Mouse (Mus musculus) neural tube, embryonic 11.5 days (tissue): Measurements from ENCODE around the gene Cldn12. TPM values are rescaled to one million over a fixed set of nuclear protein-coding genes. Genes with fewer than 3 reads are reported as not detected.

Experiments used
- ATAC-seq: fragments of 200-750 bp; cut with Nextera tagmentation; 2 replicates; pipeline ENCODE4 v1.8.0; 2017; ENCODE audit warnings: moderate number of reproducible peaks, mild to moderate bottlenecking, moderate TSS enrichment, moderate library complexity; ENCODE audit not compliant: insufficient read depth, low FRiP score, low TSS enrichment
- DNase-seq: peaks from one replicate; pipeline ENCODE4 v3.0.0-alpha.2; 2015; ENCODE audit warnings: low spot score
- H3K27ac ChIP-seq: fragments of 300-500 bp; sonication (generic); 2 replicates; pipeline ENCODE4 v1.5.1; 2014; ENCODE audit warnings: low read depth, mild to moderate bottlenecking, low read length
- H3K27me3 ChIP-seq: fragments of 300-500 bp; sonication (generic); 2 replicates; pipeline ENCODE4 v1.6.1; 2014; ENCODE audit warnings: mild to moderate bottlenecking, low read length, mixed read lengths; ENCODE audit not compliant: control insufficient read depth, insufficient read depth
- H3K36me3 ChIP-seq: fragments of 300-500 bp; sonication (generic); 2 replicates; pipeline ENCODE4 v1.6.1; 2014; ENCODE audit warnings: mild to moderate bottlenecking, low read length, moderate library complexity, mixed read lengths; ENCODE audit not compliant: control insufficient read depth, insufficient read depth
- H3K4me1 ChIP-seq: fragments of 300-500 bp; sonication (generic); 2 replicates; pipeline ENCODE4 v1.6.1; 2014; ENCODE audit warnings: low read length, mixed read lengths; ENCODE audit not compliant: control insufficient read depth, insufficient read depth
- H3K4me2 ChIP-seq: fragments of 300-500 bp; sonication (generic); 2 replicates; pipeline ENCODE4 v1.6.1; 2014; ENCODE audit warnings: low read depth, mild to moderate bottlenecking, moderate library complexity
- H3K4me3 ChIP-seq: fragments of 300-500 bp; sonication (generic); 2 replicates; pipeline ENCODE4 v1.5.1; 2014; ENCODE audit warnings: low read depth, low read length
- H3K9ac ChIP-seq: fragments of 300-500 bp; sonication (generic); 2 replicates; pipeline ENCODE4 v1.6.1; 2014; ENCODE audit warnings: mild to moderate bottlenecking, low read length
- H3K9me3 ChIP-seq: fragments of 300-500 bp; sonication (generic); 2 replicates; pipeline ENCODE4 v1.6.1; 2016; ENCODE audit warnings: low read length; ENCODE audit not compliant: control insufficient read depth
- WGBS: fragments of 180-500 bp; shearing (Covaris S2); extraction: QIAGEN DNeasy Blood & Tissue Kit; methylation state at CpG from one replicate; pipeline ENCODE4 v1.1.7; 2014; 5-methylcytosine and 5-hydroxymethylcytosine counted together
- polyA plus RNA-seq: library from polyadenylated mRNA; unstranded; fragments of >200 nt; fragmentation: Nextera tagmentation; extraction: Ambion mirVana; gene quantifications from 2 replicates; pipeline ENCODE4 v1.2.1, GENCODE M21; 2014

Cldn12 gene
- polyA plus RNA-seq, 1 experiment from 2014 or later, result 40.0 TPM

DNA sequence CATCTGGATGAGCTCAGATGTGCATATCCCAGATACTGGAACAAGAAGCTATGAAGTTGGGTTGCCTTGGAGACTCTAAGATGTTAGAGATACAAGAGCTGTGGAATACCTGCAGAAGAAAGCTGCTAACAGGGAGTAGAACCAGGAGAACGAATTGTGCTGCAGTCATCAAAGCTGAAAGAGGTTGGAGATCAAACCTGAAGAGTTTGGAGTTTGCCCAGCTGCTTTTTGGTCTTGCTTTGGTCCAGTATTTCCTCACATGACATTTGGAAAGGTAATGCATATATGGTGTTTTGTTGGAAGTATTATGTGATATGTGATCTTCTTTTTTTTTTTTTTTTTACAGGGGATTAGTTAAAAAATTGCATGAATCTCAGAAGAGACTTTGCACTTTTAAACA is 21.4 kb upstream of the Cldn12 start:
- H3K27ac ChIP-seq, result no peak overlapping the region
- DNase-seq (no peak), ATAC-seq (no peak)
- WGBS, result 86% methylated on average over 1 of the region's 1 CpGs
- no peak overlapping the region for H3K4me3 ChIP-seq
- H3K9ac ChIP-seq, result no peak overlapping the region
- H3K9me3 ChIP-seq, result no peaks in the 10 kb centered on the region
- H3K27me3 ChIP-seq, result no peaks in the 10 kb centered on the region
- no peak overlapping the region for H3K4me2 ChIP-seq
- H3K4me1 ChIP-seq, result no peaks in the 10 kb centered on the region
- peaks cover 7% of the 10 kb centered on the region; the same call in 1 of the 2 replicates for H3K36me3 ChIP-seq

DNA sequence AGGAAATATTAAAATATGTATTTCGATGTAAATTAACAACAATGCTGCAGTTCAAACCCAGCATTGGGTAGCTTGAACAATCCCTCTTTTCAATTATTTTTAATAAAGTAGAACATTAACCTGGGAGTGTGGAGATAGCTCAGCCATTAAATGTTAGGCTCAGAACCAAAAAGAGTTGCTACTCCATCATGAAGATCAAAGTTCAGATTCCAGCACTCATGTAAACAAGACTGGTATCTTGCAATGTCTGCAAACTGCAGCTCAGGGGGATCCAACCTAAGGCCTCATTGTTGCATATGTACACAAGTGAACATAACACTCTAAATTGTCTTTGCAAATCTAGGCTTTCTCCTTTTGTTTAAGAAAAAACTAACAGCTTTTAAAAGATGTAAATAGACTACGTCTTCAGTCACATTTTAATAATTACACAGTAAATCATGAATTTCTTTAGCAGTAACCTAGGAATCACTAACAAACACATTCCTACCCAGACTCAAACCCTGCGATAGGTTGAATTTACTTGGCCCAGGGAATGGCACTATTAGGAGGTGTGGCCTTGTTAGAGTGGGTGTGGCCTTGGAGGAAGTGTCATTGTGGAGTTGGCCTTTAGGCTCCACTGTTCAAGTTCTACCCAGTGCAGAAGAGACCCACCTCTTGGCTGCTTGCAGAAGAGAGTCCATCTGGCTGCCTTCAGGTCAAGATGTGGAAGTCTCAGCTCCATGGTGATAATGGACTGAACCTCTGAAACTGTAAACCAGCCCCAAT is 19.1 kb upstream of the Cldn12 start:
- Histone ChIP-seq H3K9me3 (no peaks in the 10 kb centered on the region), H3K9ac (no peak overlapping the region), H3K4me2 (no peak overlapping the region), H3K36me3 (peaks cover 5% of the 10 kb centered on the region; the same call in 1 of the 2 replicates), H3K4me1 (no peaks in the 10 kb centered on the region), H3K27me3 (no peaks in the 10 kb centered on the region), H3K27ac (no peak overlapping the region), H3K4me3 (no peak overlapping the region)
- DNase-seq, result no peak
- 95% methylated on average over 3 of the region's 3 CpGs for WGBS
- no peak for ATAC-seq

DNA sequence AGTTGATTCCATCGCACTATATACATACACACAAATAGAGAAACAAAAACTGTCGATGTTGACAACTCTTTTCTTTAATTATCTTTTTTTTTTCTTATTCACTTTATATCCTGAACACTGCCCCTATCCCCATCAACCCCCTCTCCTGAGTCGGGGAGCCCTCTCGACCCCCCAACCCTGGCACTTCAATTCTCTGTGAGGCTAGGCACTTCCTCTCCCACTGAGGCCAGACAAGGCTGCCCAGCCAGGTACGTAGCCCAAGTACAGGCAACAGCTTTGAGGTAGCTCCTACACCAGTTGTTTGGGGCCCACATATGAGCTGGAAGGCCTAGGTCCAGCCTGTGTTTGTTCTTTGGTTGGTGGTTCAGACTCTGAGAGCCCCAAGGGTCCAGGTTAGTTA is 653 bp upstream of the Cldn12 start:
- Histone ChIP-seq H3K4me1 (no peaks in the 10 kb centered on the region), H3K4me3 (no peak overlapping the region), H3K27me3 (no peaks in the 10 kb centered on the region), H3K36me3 (no peaks in the 10 kb centered on the region), H3K9me3 (no peaks in the 10 kb centered on the region), H3K27ac (no peak overlapping the region), H3K9ac (no peak overlapping the region), H3K4me2 (peak overlapping the region; percentile 70; the same call in 1 of the 2 replicates)
- WGBS, result 78% methylated on average over 5 of the region's 5 CpGs
- DNase-seq (no peak), ATAC-seq (no peak)

DNA sequence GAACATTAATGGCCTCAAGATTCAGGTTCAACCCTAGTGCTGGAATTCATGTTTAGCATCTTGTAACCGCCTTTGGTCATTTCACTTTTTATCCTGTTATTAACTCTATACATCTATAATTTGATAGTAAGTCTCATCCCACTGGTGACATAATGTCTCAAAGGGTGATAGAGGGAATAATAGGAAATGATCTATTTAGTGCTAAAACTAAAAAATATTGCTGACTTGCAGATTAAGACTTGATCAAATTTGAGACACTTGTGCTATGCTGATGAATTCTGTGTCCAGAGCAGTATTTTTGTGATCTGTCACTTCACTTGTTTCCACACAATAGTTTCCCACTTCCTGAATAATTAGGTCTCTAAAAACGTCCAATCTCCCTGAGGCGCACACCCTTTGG is 3.4 kb downstream of the Cldn12 start:
- WGBS, result 77% methylated on average over 3 of the region's 3 CpGs
- no peak overlapping the region for H3K4me3 ChIP-seq
- no peak overlapping the region for H3K4me2 ChIP-seq
- H3K9ac ChIP-seq, result no peak overlapping the region
- no peaks in the 10 kb centered on the region for H3K9me3 ChIP-seq
- no peaks in the 10 kb centered on the region for H3K4me1 ChIP-seq
- ATAC-seq, result no peak
- no peaks in the 10 kb centered on the region for H3K36me3 ChIP-seq
- DNase-seq, result no peak
- no peaks in the 10 kb centered on the region for H3K27me3 ChIP-seq
- H3K27ac ChIP-seq, result no peak overlapping the region

DNA sequence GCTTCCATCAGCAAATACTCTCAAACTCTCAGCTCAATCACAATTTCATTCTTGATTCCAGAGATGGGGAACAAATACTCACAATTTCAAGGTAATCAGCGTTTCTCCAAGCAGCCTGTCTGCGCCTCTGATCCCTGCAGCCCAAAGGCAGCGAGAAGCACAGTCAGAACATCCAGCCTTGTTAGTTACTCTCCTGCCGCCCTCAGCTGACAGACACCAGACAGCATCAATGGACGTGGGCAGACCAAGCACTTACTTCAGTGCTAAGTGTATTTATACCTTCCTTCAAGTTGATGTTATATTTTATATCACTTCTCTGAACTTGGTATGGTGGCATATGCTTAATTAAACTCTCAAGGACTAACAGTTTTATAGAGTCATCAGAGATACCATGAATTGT is 3.8 kb downstream of the Cldn12 start:
- no peak overlapping the region for H3K4me3 ChIP-seq
- no peaks in the 10 kb centered on the region for H3K9me3 ChIP-seq
- H3K27me3 ChIP-seq, result no peaks in the 10 kb centered on the region
- no peaks in the 10 kb centered on the region for H3K36me3 ChIP-seq
- no peak overlapping the region for H3K4me2 ChIP-seq
- H3K9ac ChIP-seq, result no peak overlapping the region
- H3K4me1 ChIP-seq, result no peaks in the 10 kb centered on the region
- no peak overlapping the region for H3K27ac ChIP-seq
- no peak for ATAC-seq
- 71% methylated on average over 5 of the region's 5 CpGs for WGBS
- no peak for DNase-seq

DNA sequence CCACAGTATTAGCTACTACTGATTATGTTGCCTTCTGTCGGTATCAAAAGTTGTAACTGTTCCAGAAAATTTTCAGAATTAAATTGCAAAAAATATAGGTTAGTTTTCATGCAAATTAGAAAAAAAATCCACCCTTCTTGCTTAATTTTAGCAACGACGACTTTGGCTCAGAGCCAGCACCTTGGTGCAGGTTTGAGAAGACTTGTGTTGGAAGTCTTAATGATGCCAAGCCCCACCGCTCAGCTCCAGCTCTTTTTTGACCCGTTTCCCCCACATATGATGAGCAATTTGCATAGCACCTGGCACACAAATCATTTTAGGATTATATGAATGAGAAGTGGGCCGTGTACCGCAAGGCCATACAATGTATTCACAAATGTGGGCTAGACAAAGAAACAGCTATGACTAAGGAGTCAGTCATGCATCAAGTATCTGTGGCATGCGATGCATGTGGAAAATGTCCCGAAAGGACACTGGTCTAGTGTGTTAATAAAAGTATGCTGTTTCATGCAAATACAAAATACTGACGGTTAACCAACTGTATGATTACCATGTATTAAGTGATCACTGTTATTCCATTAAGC is 4.4 kb downstream of the Cldn12 start:
- DNase-seq, result no peak
- H3K9ac ChIP-seq, result no peak overlapping the region
- no peaks in the 10 kb centered on the region for H3K36me3 ChIP-seq
- H3K27me3 ChIP-seq, result no peaks in the 10 kb centered on the region
- H3K27ac ChIP-seq, result no peak overlapping the region
- no peak overlapping the region for H3K4me3 ChIP-seq
- no peak overlapping the region for H3K4me2 ChIP-seq
- no peaks in the 10 kb centered on the region for H3K9me3 ChIP-seq
- WGBS, result 71% methylated on average over 10 of the region's 10 CpGs
- no peak for ATAC-seq
- no peaks in the 10 kb centered on the region for H3K4me1 ChIP-seq

DNA sequence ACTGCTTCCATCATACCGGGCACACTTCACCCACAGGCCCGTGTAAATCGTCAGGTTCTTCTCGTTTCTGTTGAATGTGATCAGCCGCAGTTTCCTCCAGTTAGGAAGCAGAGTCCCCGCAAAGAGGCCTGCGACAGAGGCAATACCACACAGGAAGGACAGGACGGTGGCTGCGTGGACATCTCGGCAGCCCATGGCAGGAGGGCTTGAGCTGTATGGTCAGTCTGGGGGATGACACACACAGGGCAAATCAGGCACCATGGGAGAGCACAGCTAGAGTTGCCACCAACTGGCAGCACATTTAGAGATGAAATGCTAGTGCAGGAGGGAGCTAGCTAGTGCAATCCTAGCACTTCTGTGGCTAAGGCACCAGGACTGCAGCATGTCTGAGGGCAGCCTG is 6.5 kb downstream of the Cldn12 start:
- peak overlapping the region; percentile 18; the same call in 1 of the 2 replicates for H3K4me2 ChIP-seq

DNA sequence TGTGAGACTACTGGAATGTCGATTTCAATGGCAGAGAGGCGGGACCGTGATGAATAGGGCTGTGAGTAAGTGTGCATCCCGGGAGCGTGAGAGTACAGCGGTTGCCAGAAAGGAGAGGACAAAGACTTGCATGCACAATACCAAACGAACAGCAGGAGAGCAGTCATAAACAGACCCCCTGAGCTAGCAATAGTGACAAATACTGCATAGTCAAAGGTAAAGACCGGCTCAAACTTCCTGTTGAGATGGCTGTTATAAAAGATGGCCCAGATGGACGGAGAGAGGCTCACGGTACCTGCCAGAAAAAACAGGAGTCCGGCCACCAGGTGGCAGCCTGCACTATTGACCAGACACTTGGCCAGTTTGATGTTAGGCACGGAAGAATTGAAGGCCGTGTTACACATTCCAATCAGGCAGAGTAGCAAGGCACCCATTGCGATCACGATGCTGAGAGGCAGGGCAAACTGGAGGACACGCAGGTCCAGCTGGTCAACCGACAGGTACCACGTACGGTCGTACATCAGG is 7.0 kb downstream of the Cldn12 start:
- Histone ChIP-seq H3K27ac (no peak overlapping the region), H3K27me3 (no peaks in the 10 kb centered on the region), H3K4me2 (peak overlapping the region; percentile 18), H3K4me3 (no peak overlapping the region), H3K9ac (no peak overlapping the region), H3K4me1 (no peaks in the 10 kb centered on the region), H3K36me3 (no peaks in the 10 kb centered on the region), H3K9me3 (no peaks in the 10 kb centered on the region)
- ATAC-seq (peak; percentile 84), DNase-seq (peak; percentile 76)
- 39% methylated on average over 20 of the region's 20 CpGs for WGBS

More for the DNA sequence above, 6.5 kb downstream of the Cldn12 start:
- WGBS, result 73% methylated on average over 10 of the region's 10 CpGs
- Histone ChIP-seq H3K4me3 (no peak overlapping the region), H3K27ac (no peak overlapping the region), H3K27me3 (no peaks in the 10 kb centered on the region), H3K36me3 (no peaks in the 10 kb centered on the region), H3K4me1 (no peaks in the 10 kb centered on the region), H3K9me3 (no peaks in the 10 kb centered on the region), H3K9ac (no peak overlapping the region)
- ATAC-seq (peak; percentile 18), DNase-seq (no peak)

DNA sequence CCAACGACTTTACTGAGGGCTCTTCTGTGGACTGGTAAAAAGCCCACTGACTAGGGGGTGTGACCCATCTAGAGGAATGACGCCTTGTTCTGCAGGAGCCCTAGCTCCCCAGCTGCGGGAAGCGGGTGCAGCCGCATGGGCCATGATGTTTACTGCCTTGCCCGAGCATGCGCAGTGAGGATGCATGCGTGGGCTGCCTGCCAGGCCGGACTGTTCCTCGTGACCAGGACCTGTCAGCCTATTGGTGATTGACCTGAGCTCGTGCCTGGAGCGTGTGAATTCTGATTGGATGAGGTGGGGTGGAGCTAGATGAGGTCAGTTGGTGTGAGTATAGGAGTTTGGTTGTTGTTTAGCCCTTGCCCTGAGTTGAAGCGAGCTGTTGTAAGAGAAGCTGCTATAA is 10.3 kb downstream of the Cldn12 start:
- Histone ChIP-seq H3K4me3 (no peak overlapping the region), H3K9me3 (no peaks in the 10 kb centered on the region), H3K4me1 (no peaks in the 10 kb centered on the region), H3K27me3 (no peaks in the 10 kb centered on the region), H3K9ac (no peak overlapping the region), H3K36me3 (no peaks in the 10 kb centered on the region), H3K27ac (no peak overlapping the region), H3K4me2 (no peak overlapping the region)
- DNase-seq (no peak), ATAC-seq (no peak)
- WGBS, result 88% methylated on average over 13 of the region's 13 CpGs
